Mouse (Mus musculus): ENCODE measurements around the gene Arid5a. TPM values are rescaled to one million over a fixed set of nuclear protein-coding genes. Genes with fewer than 3 reads are reported as not detected.
A peak's percentile ranks its signal among the peaks of the same experiment; 100 is the strongest.

The Arid5a gene
- 2.9 and 3.1 TPM in 2 replicates for polyA plus RNA-seq (2016; fragmentation: Nextera tagmentation; extraction: Ambion mirVana)

DNA sequence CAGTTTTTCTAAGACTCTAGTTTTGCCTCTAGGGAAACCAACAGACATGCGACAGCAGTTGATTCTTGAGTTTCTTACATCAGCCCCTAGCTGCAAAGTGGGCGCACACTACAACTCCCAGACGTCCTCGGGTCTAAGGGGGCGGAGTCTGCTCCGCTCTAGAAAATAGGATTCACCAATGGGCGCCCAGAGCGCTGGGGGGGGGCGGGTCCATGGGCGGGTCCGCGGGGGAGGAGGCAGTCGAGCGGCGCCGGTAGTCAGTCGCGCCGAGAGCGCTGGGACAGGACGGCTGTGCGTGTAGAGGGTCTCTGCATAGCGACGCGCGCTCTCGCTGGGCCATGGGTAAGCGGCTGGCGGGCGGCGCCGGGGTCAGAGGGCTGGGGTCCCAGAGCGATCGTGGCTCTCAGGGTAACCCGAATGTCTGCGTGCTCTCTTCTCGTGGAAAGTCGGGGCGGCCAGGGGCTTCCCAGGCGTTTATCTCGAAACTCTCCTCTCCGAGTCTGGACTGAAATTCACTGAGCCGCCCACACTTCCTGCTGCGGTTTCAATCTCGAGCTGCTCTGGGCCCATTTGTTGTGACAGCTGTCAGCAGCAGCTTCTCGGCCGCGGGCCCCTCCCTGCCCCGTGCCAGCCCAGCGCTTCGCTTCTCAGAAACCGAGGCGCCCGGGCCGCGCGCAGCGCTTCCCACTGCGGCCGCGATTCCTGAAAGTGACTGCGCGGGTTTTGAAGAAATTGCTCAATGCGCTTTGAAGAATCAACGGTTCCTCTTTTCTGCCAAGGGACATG is at the start of gene Arid5a:
TSS of gene Arid5a (plus strand) at position 239 of the 786 bp plus-strand sequence.
- WGBS = 1% methylated on average over 64 of the region's 65 CpGs
- peak; percentile 94 for ATAC-seq (ENCODE audit: low FRiP score, low read depth)
- Histone ChIP-seq H3K27ac (replicated peaks) (no peak within 1 kb of the TSS), H3K4me1 (peaks cover 26% of the 10 kb centered on the region), H3K4me3 (peak within 1 kb of the TSS; percentile 58), H3K9me3 (no peaks in the 10 kb centered on the region), H3K4me2 (replicated peaks) (peak within 1 kb of the TSS; percentile 75), H3K27me3 (peaks cover 39% of the 10 kb centered on the region), H3K9ac (replicated peaks) (peak within 1 kb of the TSS; percentile 59), H3K36me3 (no peaks in the 10 kb centered on the region)

GRCm38 (mm10) chr1:36258631-36259030 is 48.9 kb upstream of the Arid5a start:
- WGBS = 78% methylated on average over 2 of the region's 2 CpGs
- Histone ChIP-seq H3K4me2 (replicated peaks) (no peak overlapping the region), H3K9me3 (peaks cover 5% of the 10 kb centered on the region; the same call in 1 of the 2 replicates), H3K4me3 (no peak overlapping the region), H3K36me3 (no peaks in the 10 kb centered on the region), H3K4me1 (peaks cover 9% of the 10 kb centered on the region), H3K27me3 (peaks cover 24% of the 10 kb centered on the region), H3K9ac (replicated peaks) (no peak overlapping the region), H3K27ac (replicated peaks) (no peak overlapping the region)
- no peak for ATAC-seq (ENCODE audit: low FRiP score, low read depth)

GRCm38 (mm10) chr1:36259281-36259680 is 48.3 kb upstream of the Arid5a start:
- ATAC-seq (ENCODE audit: low FRiP score, low read depth) = no peak
- WGBS = 95% methylated on average over 2 of the region's 2 CpGs
- peaks cover 9% of the 10 kb centered on the region for H3K4me1 ChIP-seq
- H3K4me2 ChIP-seq (replicated peaks) = no peak overlapping the region
- H3K27me3 ChIP-seq = peaks cover 24% of the 10 kb centered on the region
- H3K9me3 ChIP-seq = peaks cover 5% of the 10 kb centered on the region; the same call in 1 of the 2 replicates
- no peak overlapping the region for H3K27ac ChIP-seq (replicated peaks)
- H3K4me3 ChIP-seq = no peak overlapping the region
- H3K36me3 ChIP-seq = no peaks in the 10 kb centered on the region
- no peak overlapping the region for H3K9ac ChIP-seq (replicated peaks)

DNA sequence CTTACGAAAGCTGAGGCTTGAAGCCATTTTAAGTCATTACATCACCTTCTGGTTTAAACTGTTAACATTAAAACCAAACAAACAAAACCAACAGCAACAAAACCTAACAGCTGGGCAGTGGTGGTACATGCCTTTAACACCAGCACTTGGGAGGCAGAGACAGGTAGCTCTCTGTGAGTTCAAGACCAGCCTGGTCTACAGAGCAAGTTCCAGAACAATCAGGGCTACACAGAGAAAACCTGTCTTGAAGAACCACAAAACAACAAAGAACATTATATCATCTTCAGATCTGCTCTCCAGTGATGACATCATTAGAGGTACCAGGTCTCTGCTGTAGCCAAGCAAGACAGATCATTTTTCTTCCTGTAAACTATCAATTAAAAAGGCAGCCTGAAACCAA is 47.1 kb upstream of the Arid5a start:
- H3K27me3 ChIP-seq = peaks cover 18% of the 10 kb centered on the region
- H3K4me1 ChIP-seq = no peaks in the 10 kb centered on the region; the same call in 1 of the 2 replicates
- H3K36me3 ChIP-seq = no peaks in the 10 kb centered on the region
- WGBS = 94% methylated on average over 1 of the region's 1 CpGs
- no peak overlapping the region for H3K9ac ChIP-seq (replicated peaks)
- H3K9me3 ChIP-seq = peaks cover 5% of the 10 kb centered on the region; the same call in 1 of the 2 replicates
- H3K4me2 ChIP-seq (replicated peaks) = no peak overlapping the region
- no peak overlapping the region for H3K27ac ChIP-seq (replicated peaks)
- no peak overlapping the region for H3K4me3 ChIP-seq
- ATAC-seq (ENCODE audit: low FRiP score, low read depth) = no peak

GRCm38 (mm10) chr1:36261708-36262504 is 45.6 kb upstream of the Arid5a start:
- no peaks in the 10 kb centered on the region for H3K4me1 ChIP-seq
- no peak overlapping the region for H3K4me3 ChIP-seq
- peaks cover 5% of the 10 kb centered on the region; the same call in 1 of the 2 replicates for H3K27me3 ChIP-seq
- no peak for ATAC-seq (ENCODE audit: low FRiP score, low read depth)
- no peak overlapping the region for H3K27ac ChIP-seq (replicated peaks)
- no peaks in the 10 kb centered on the region for H3K36me3 ChIP-seq
- H3K9ac ChIP-seq (replicated peaks) = no peak overlapping the region
- WGBS = 87% methylated on average over 19 of the region's 19 CpGs
- no peaks in the 10 kb centered on the region for H3K9me3 ChIP-seq
- H3K4me2 ChIP-seq (replicated peaks) = no peak overlapping the region

DNA sequence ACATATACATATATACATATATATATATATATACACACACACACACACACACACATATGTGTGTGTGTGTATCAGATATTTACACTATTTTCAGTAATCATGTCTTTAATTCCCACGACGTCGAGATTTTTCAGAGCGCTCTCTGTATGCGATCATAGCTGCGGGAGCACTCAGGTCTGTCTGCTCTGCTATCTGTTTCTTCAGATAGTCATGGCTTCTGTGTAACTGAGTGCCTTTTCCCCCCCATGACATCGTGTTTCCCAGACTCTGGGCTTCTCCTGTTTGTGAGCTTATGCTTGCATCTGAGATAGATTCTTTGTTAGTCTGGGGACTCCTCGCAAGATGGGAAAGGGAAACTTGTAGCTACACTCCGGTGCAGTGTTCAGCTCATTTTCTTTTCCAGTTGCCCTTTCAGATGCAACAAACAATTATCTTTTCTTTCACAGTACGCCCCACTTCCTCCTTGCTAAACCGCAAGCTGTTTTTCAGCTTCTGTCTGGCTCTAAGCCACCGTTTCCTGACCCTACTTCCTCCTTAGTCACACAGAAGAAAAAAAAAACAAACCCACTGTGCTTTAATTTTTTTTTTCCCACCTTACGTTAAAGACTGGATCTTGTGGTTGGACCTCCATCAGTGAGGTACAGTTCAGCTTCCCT is 43.6 kb upstream of the Arid5a start:
- Histone ChIP-seq H3K4me2 (replicated peaks) (no peak overlapping the region), H3K9ac (replicated peaks) (no peak overlapping the region), H3K27ac (replicated peaks) (no peak overlapping the region), H3K4me1 (no peaks in the 10 kb centered on the region), H3K9me3 (no peaks in the 10 kb centered on the region), H3K4me3 (no peak overlapping the region), H3K27me3 (peaks cover 6% of the 10 kb centered on the region), H3K36me3 (no peaks in the 10 kb centered on the region)
- ATAC-seq (ENCODE audit: low FRiP score, low read depth) = no peak
- WGBS = 80% methylated on average over 13 of the region's 13 CpGs

- Histone ChIP-seq H3K36me3 (no peaks in the 10 kb centered on the region), H3K9ac (replicated peaks) (no peak overlapping the region), H3K27ac (replicated peaks) (no peak overlapping the region), H3K4me1 (no peaks in the 10 kb centered on the region), H3K4me2 (replicated peaks) (no peak overlapping the region), H3K9me3 (no peaks in the 10 kb centered on the region), H3K27me3 (peaks cover 29% of the 10 kb centered on the region), H3K4me3 (no peak overlapping the region)
- 85% methylated on average over 6 of the region's 6 CpGs for WGBS
- ATAC-seq (ENCODE audit: low FRiP score, low read depth) = no peak
Measured at GRCm38 (mm10) chr1:36266293-36266692, 41.2 kb upstream of the Arid5a start.

DNA sequence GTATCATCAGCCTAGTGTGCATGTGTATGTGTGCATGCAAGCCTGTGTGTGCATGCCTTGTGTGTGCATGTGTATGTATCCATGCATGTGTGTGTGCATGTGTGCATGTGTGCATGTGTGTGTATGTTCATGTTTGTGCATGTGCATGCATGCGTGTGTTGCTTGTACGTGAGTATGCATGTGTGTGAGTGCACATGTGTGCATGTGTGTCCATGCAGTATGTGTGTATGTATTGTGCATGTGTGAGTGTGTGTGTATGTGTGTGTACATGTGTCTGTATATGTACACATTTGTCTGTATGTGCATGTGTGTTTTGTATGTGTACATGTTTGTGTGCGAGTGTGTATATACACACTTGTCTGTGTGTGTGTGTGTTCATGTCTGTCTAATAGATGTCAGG is 39.9 kb upstream of the Arid5a start:
- ATAC-seq (ENCODE audit: low FRiP score, low read depth) = no peak
- Histone ChIP-seq H3K27ac (replicated peaks) (no peak overlapping the region), H3K9me3 (no peaks in the 10 kb centered on the region), H3K4me2 (replicated peaks) (no peak overlapping the region), H3K9ac (replicated peaks) (no peak overlapping the region), H3K4me3 (no peak overlapping the region), H3K4me1 (no peaks in the 10 kb centered on the region), H3K36me3 (no peaks in the 10 kb centered on the region), H3K27me3 (peaks cover 31% of the 10 kb centered on the region)
- WGBS = 98% methylated on average over 3 of the region's 3 CpGs

DNA sequence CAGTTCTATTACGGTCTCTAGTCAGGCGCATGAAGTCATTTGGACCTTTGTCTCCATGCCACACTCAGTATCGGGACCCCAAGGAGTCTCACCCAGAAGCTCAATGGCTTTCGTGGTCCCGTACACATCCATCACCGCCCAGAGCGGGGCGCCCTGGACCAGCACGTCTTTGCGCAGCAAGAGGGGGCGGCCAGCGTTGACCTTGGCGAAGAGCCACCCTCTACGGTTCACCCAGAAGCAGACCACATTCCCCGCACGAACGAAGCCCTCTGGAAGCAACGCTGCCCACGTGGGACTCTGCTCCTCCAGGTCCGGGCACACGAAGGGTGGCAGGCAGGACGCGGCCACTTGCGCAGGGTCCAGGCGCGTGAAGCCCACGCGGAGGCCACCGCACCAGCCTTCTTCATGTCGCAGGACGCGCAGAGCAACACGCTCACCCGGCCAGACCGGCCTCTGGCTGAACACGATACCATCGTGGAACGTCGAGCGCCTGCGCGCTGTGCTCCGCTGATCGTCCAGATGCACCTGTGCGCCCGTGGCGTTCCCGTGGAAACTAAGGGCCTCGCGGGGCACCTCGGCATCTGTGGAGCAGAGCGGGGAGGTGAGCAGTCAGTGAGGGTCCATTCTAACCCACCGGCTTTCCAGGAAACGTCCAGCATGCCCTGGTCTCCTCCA is 38.3 kb upstream of the Arid5a start:
- Histone ChIP-seq H3K4me1 (no peaks in the 10 kb centered on the region), H3K27me3 (peaks cover 31% of the 10 kb centered on the region), H3K4me3 (0 out of 2 replicates have a peak overlapping the region, but pooled peaks have one; percentile 12), H3K9me3 (no peaks in the 10 kb centered on the region), H3K9ac (replicated peaks) (no peak overlapping the region), H3K36me3 (no peaks in the 10 kb centered on the region), H3K4me2 (replicated peaks) (peak overlapping the region; percentile 24), H3K27ac (replicated peaks) (no peak overlapping the region)
- WGBS = 52% methylated on average over 54 of the region's 54 CpGs
- no peak for ATAC-seq (ENCODE audit: low FRiP score, low read depth)

DNA sequence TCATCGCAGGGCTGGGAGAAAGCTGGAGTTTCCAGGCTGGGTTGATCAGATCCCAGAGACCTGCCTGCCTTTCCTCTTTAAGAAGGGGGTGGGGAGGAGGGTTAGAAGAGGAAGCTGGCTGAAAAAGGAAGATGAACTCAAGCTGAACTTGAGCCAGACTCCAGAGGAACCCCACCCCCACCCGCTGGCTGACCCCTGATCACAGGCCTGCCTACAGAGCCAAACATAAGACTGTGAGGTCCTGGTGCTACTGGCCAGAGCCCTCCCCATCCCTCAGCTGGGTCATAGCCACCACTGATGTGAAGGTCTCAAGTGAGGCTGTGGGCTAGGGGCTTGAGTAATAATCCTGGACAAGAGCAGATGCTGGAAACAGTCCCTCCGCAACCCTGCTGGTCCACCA is 36.9 kb upstream of the Arid5a start:
- no peak overlapping the region for H3K9ac ChIP-seq (replicated peaks)

GRCm38 (mm10) chr1:36271516-36272230 is 35.9 kb upstream of the Arid5a start:
- Histone ChIP-seq H3K27me3 (peaks cover 31% of the 10 kb centered on the region), H3K27ac (replicated peaks) (no peak overlapping the region), H3K9ac (replicated peaks) (no peak overlapping the region), H3K4me2 (replicated peaks) (no peak overlapping the region), H3K4me1 (no peaks in the 10 kb centered on the region), H3K36me3 (no peaks in the 10 kb centered on the region), H3K9me3 (no peaks in the 10 kb centered on the region), H3K4me3 (no peak overlapping the region)
- ATAC-seq (ENCODE audit: low FRiP score, low read depth) = no peak
- WGBS = 76% methylated on average over 8 of the region's 8 CpGs

More for the DNA sequence above, 36.9 kb upstream of the Arid5a start:
- ATAC-seq (ENCODE audit: low FRiP score, low read depth) = no peak
- Histone ChIP-seq H3K27ac (replicated peaks) (no peak overlapping the region), H3K4me1 (no peaks in the 10 kb centered on the region), H3K4me3 (no peak overlapping the region), H3K36me3 (no peaks in the 10 kb centered on the region), H3K27me3 (peaks cover 31% of the 10 kb centered on the region), H3K4me2 (replicated peaks) (no peak overlapping the region), H3K9me3 (no peaks in the 10 kb centered on the region)
- WGBS = 56% methylated on average over 3 of the region's 3 CpGs

Measured in midbrain, embryonic 12.5 days (tissue).